Mouse (Mus musculus) forebrain, embryonic 13.5 days (tissue): Measurements from ENCODE around the gene Mtnr1a. TPM values are rescaled to one million over a fixed set of nuclear protein-coding genes. Genes with fewer than 3 reads are reported as not detected.

Source experiments
- ATAC-seq: fragments of 200-750 bp; cut with Nextera tagmentation; 2 replicates; pipeline ENCODE4 v1.8.0; 2017
- H3K27ac ChIP-seq: fragments of 300-500 bp; sonication (generic); 2 replicates; pipeline ENCODE4 v1.5.1; 2015; ENCODE audit warnings: inconsistent platforms, mild to moderate bottlenecking, moderate library complexity
- H3K27me3 ChIP-seq: fragments of 300-500 bp; sonication (generic); 2 replicates; pipeline ENCODE4 v1.6.1; 2015; ENCODE audit warnings: mild to moderate bottlenecking, inconsistent platforms
- H3K36me3 ChIP-seq: fragments of 300-500 bp; sonication (generic); 2 replicates; pipeline ENCODE4 v1.6.1; 2015; ENCODE audit warnings: mild to moderate bottlenecking, inconsistent platforms; ENCODE audit not compliant: poor library complexity, severe bottlenecking
- H3K4me1 ChIP-seq: fragments of 300-500 bp; sonication (generic); 2 replicates; pipeline ENCODE4 v1.6.1; 2015; ENCODE audit warnings: inconsistent platforms
- H3K4me2 ChIP-seq: fragments of 300-500 bp; sonication (generic); 2 replicates; pipeline ENCODE4 v1.6.1; 2015; ENCODE audit warnings: inconsistent platforms, mild to moderate bottlenecking, moderate library complexity
- H3K4me3 ChIP-seq: fragments of 300-500 bp; sonication (generic); 2 replicates; pipeline ENCODE4 v1.5.1; 2015; ENCODE audit warnings: mild to moderate bottlenecking, inconsistent platforms
- H3K9ac ChIP-seq: fragments of 300-500 bp; sonication (generic); 2 replicates; pipeline ENCODE4 v1.6.1; 2015; ENCODE audit warnings: mild to moderate bottlenecking, inconsistent platforms
- H3K9me3 ChIP-seq: fragments of 300-500 bp; sonication (generic); replicated peaks from 2 replicates; pipeline ENCODE4 v1.6.1; 2016; ENCODE audit warnings: inconsistent platforms
- WGBS: fragments of 180-500 bp; shearing (Covaris S2); methylation state at CpG from one replicate; pipeline ENCODE4 v1.1.7; 2015; 5-methylcytosine and 5-hydroxymethylcytosine counted together
- polyA plus RNA-seq: library from polyadenylated mRNA; unstranded; fragments of >200 nt; fragmentation: Nextera tagmentation; extraction: Ambion mirVana; gene quantifications from 2 replicates; pipeline ENCODE4 v1.2.1, GENCODE M21; 2015

Gene Mtnr1a
- polyA plus RNA-seq, 1 experiment from 2014 or later: 0.17 TPM

DNA sequence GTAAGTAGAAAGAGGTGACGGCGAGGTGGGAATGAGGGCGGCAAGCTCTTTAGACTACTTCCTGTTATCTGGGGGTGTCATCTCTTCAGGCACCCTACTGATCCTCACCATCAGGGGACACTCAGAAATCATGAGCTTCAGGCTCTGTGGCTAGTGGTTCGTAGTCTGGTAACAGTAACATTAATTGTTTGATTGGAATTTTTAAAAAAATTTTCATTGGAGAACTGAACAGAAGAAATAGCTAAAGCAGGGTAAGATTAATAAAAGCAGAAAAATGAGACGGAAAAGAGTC is 41.8 kb downstream of the Mtnr1a start:
- peak overlapping the region; percentile 34 for H3K4me3 ChIP-seq
- peaks cover 19% of the 10 kb centered on the region for H3K4me1 ChIP-seq
- H3K4me2 ChIP-seq: peak overlapping the region; percentile 60
- ATAC-seq: no peak
- 49% methylated on average over 5 of the region's 5 CpGs for WGBS
- peaks cover 14% of the 10 kb centered on the region; the same call in 1 of the 2 replicates for H3K27me3 ChIP-seq
- H3K27ac ChIP-seq: no peak overlapping the region
- H3K9me3 ChIP-seq: no peaks in the 10 kb centered on the region
- no peak overlapping the region for H3K9ac ChIP-seq
- H3K36me3 ChIP-seq: no peaks in the 10 kb centered on the region

DNA sequence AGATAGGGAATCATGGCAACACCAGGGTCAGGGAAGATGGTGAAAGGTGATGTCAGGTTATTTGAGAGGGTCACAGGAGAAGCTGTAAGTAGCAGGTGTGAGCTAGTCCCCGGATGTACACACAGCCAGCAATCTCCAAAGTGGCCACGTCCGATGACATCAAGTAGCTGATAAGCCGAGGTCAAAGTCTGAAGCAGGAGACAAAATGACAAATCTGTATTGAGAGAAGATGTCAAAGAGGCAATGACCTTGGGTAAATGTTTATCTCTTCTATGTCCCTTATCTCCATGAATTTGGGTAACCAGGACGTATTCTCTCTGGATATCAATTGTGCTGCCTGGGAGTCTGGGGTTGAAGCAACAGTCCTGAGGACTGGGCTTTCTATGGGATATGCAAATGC is 42.9 kb downstream of the Mtnr1a start:
- Histone ChIP-seq H3K27me3 (peaks cover 14% of the 10 kb centered on the region; the same call in 1 of the 2 replicates), H3K4me3 (no peak overlapping the region), H3K4me2 (no peak overlapping the region), H3K27ac (no peak overlapping the region), H3K4me1 (peaks cover 19% of the 10 kb centered on the region), H3K36me3 (no peaks in the 10 kb centered on the region), H3K9ac (no peak overlapping the region), H3K9me3 (no peaks in the 10 kb centered on the region)
- ATAC-seq: no peak
- 91% methylated on average over 5 of the region's 5 CpGs for WGBS

DNA sequence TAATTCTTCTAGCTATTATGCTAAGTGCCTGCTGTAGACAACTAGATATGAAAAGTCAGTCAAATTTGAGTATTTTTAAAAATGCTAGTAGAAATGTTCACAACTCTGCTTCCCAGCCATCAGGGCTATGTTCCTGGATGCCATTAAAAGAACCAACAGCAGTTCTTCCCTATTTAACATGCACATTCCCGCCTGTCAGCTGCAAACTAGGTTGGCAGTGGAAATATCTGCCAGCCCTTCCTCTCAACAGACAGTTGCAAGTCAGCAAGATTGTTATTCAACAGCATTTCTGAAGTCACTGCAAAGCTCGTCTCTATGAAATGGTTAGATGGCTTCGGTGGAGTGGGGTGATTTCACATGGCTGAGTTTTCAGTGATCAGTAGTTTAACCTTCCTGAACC is 48.7 kb downstream of the Mtnr1a start:
- 82% methylated on average over 3 of the region's 3 CpGs for WGBS
- Histone ChIP-seq H3K36me3 (no peaks in the 10 kb centered on the region), H3K9ac (no peak overlapping the region), H3K4me2 (no peak overlapping the region), H3K4me1 (no peaks in the 10 kb centered on the region), H3K27ac (no peak overlapping the region), H3K9me3 (no peaks in the 10 kb centered on the region), H3K27me3 (no peaks in the 10 kb centered on the region), H3K4me3 (no peak overlapping the region)
- ATAC-seq: no peak

DNA sequence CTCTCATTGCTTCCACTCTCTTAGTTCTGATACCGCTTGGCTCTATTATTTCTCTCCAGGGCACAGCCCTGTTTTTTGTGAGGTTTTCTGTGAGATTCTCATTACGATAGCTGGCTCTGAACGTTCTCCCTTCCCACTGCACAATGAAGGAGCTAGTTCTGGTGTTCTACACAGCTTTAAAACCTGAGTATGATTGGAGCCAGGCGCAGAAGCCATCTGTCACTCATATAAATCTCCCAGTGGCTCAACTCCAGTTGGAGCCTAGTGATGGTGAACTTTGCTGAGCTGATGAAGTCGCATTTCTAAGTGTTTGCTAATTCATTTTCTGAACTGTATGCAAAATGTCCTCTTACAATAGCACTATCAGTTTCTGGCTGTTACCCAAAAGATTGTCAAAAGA is 56.7 kb downstream of the Mtnr1a start:
- WGBS: 66% methylated on average over 5 of the region's 5 CpGs
- no peaks in the 10 kb centered on the region for H3K36me3 ChIP-seq
- peak; percentile 24; the same call in 1 of the 2 replicates for ATAC-seq
- no peaks in the 10 kb centered on the region for H3K9me3 ChIP-seq
- no peak overlapping the region for H3K4me3 ChIP-seq
- H3K27me3 ChIP-seq: no peaks in the 10 kb centered on the region
- no peak overlapping the region for H3K9ac ChIP-seq
- no peaks in the 10 kb centered on the region; the same call in 1 of the 2 replicates for H3K4me1 ChIP-seq
- H3K27ac ChIP-seq: no peak overlapping the region
- no peak overlapping the region for H3K4me2 ChIP-seq

Other genes with a start within 250 kb of the Mtnr1a start
- gene Fat1, start 133.7 kb upstream of the Mtnr1a start, polyA plus RNA-seq: 10.0 and 14.2 TPM in 2 replicates
- not detected in 2 replicates for gene F11, start 192.9 kb downstream of the Mtnr1a start, polyA plus RNA-seq
- not detected in 2 replicates for gene Klkb1, start 225.7 kb downstream of the Mtnr1a start, polyA plus RNA-seq
- gene Gm45753, start 239.3 kb downstream of the Mtnr1a start, polyA plus RNA-seq: not detected in 2 replicates